25 mouse cellular contexts compared by ENCODE assay signal in genomic region chr11:6335321-6335720, GRCm38 (mm10). TPM values are rescaled to one million over a fixed set of nuclear protein-coding genes. Genes with fewer than 3 reads are reported as not detected.
A peak's percentile ranks its signal among the peaks of the same experiment; 100 is the strongest.
DNase-seq lines count a peak whose midpoint lies in the region; ATAC-seq and TF ChIP-seq lines count a peak whose summit lies in the region.
"Had no signal": no experiment of that assay in that cellular context is flagged by ENCODE, and none has a peak within 500 bp of the region (broad histone marks: within the 10 kb centered on the region; RNA-seq: fewer than 3 reads in every experiment).

No protein-coding gene starts in this region.

- no peak overlapping the region for H3K4me2 ChIP-seq in heart, embryonic 11.5 days
- no peak overlapping the region for H3K4me2 ChIP-seq in liver, embryonic 11.5 days
- H3K4me2 ChIP-seq: embryonic facial prominence, embryonic 13.5 days; forebrain, embryonic 12.5 days; forebrain, embryonic 15.5 days; heart, embryonic 13.5 days; hindbrain, embryonic 14.5 days had no signal

- no peak overlapping the region for H3K4me3 ChIP-seq in heart, embryonic 11.5 days (ENCODE audit: low read depth, low read length)
- no peak overlapping the region for H3K4me3 ChIP-seq in liver, adult 2 months (ENCODE audit: insufficient read depth, low read depth, low read length)
- H3K4me3 ChIP-seq in liver, embryonic 11.5 days (ENCODE audit: low read depth, low read length) = no peak overlapping the region
- H3K4me3 ChIP-seq: embryonic facial prominence, embryonic 10.5 days; embryonic facial prominence, embryonic 13.5 days; erythroblast, embryonic 14.5 days; forebrain, embryonic 12.5 days; forebrain, embryonic 15.5 days; heart, embryonic 13.5 days had no signal

- no peak for TF ChIP-seq POLR2A in liver, adult 2 months (IDR thresholded peaks at IDR 0.05; ENCODE audit: extremely low read depth, insufficient read depth, low read length)

- DNase-seq in heart, adult 11 months = peak; percentile 27
- DNase-seq in kidney, adult 9 months = peak; percentile 38
- DNase-seq in kidney, adult 18-20 months = no peak
- peak; percentile 54 for DNase-seq in liver, adult 2 months (ENCODE audit: extremely low read depth, low read depth, low spot score)
- DNase-seq in liver, embryonic 11.5 days (ENCODE audit: low spot score) = no peak
- DNase-seq: adrenal gland, adult 8-10 months; adrenal gland, postnatal 25 days; cerebellum, adult 11-12 months; cerebellum, adult 8-10 months; cerebellum, postnatal 10 days; cerebellum, postnatal 36 days; embryo, embryonic 11 days; gastrocnemius, postnatal 25 days; heart, postnatal 14 days; heart, postnatal 4 days had no signal

- 92% methylated on average over 7 of the region's 7 CpGs for WGBS in heart, embryonic 11.5 days (ENCODE audit: insufficient replicate concordance)
- 62% methylated on average over 7 of the region's 7 CpGs for WGBS in liver, adult 2 months
- 88% methylated on average over 7 of the region's 7 CpGs for WGBS in liver, embryonic 11.5 days

- H3K27ac ChIP-seq in heart, embryonic 11.5 days (ENCODE audit: low read depth, low read length) = no peak overlapping the region
- H3K27ac ChIP-seq in liver, adult 2 months (replicated peaks; ENCODE audit: insufficient read depth, low read depth, low read length) = no peak overlapping the region
- no peak overlapping the region for H3K27ac ChIP-seq in liver, embryonic 11.5 days (ENCODE audit: low read depth, low read length)
- H3K27ac ChIP-seq: embryonic facial prominence, embryonic 10.5 days; embryonic facial prominence, embryonic 13.5 days; forebrain, embryonic 12.5 days; forebrain, embryonic 15.5 days; heart, embryonic 13.5 days; hindbrain, embryonic 14.5 days; hindbrain, postnatal 0 days had no signal

- TF ChIP-seq CTCF in liver, adult 2 months (IDR thresholded peaks at IDR 0.05; ENCODE audit: low read depth, low read length) = no peak

- ATAC-seq in heart, embryonic 11.5 days (replicated peaks; ENCODE audit: insufficient number of reproducible peaks, low FRiP score, low TSS enrichment) = no peak
- ATAC-seq in liver, embryonic 11.5 days (replicated peaks; ENCODE audit: low FRiP score) = no peak
- ATAC-seq: activated CD4-positive, CD25-positive, alpha-beta regulatory T cell, adult 4 months; forebrain, embryonic 15.5 days; hindbrain, postnatal 0 days had no signal

- H3K9me3 ChIP-seq in heart, embryonic 11.5 days (replicated peaks; ENCODE audit: control insufficient read depth, low read length) = no peaks in the 10 kb centered on the region
- no peaks in the 10 kb centered on the region for H3K9me3 ChIP-seq in liver, embryonic 11.5 days (ENCODE audit: control insufficient read depth, low read length)
- H3K9me3 ChIP-seq: embryonic facial prominence, embryonic 10.5 days; embryonic facial prominence, embryonic 13.5 days; forebrain, embryonic 12.5 days; forebrain, embryonic 15.5 days; heart, embryonic 13.5 days had no signal

- H3K36me3 ChIP-seq in heart, embryonic 11.5 days (ENCODE audit: control insufficient read depth, insufficient read depth, low read length) = peaks cover 25% of the 10 kb centered on the region
- H3K36me3 ChIP-seq in liver, adult 2 months (ENCODE audit: control insufficient read depth, insufficient read depth, low read length) = peaks cover 46% of the 10 kb centered on the region
- H3K36me3 ChIP-seq in liver, embryonic 11.5 days (ENCODE audit: control insufficient read depth, insufficient read depth, low read length) = peaks cover 22% of the 10 kb centered on the region

- H3K4me1 ChIP-seq in heart, embryonic 11.5 days (ENCODE audit: control insufficient read depth, insufficient read depth, low read length) = no peaks in the 10 kb centered on the region
- H3K4me1 ChIP-seq in liver, adult 2 months (ENCODE audit: control insufficient read depth, insufficient read depth, low read length) = peaks cover 17% of the 10 kb centered on the region; the same call in 1 of the 2 replicates
- H3K4me1 ChIP-seq in liver, embryonic 11.5 days (replicated peaks; ENCODE audit: control insufficient read depth, insufficient read depth, low read length) = no peaks in the 10 kb centered on the region
- H3K4me1 ChIP-seq: embryonic facial prominence, embryonic 10.5 days; embryonic facial prominence, embryonic 13.5 days; forebrain, embryonic 12.5 days; forebrain, embryonic 15.5 days; heart, embryonic 13.5 days had no signal

- no peaks in the 10 kb centered on the region for H3K27me3 ChIP-seq in heart, embryonic 11.5 days (ENCODE audit: control insufficient read depth, insufficient read depth, low read length)
- no peaks in the 10 kb centered on the region for H3K27me3 ChIP-seq in liver, adult 2 months (ENCODE audit: control insufficient read depth, insufficient read depth, low read length)
- H3K27me3 ChIP-seq in liver, embryonic 11.5 days (replicated peaks; ENCODE audit: control insufficient read depth, insufficient read depth, low read length) = no peaks in the 10 kb centered on the region
- H3K27me3 ChIP-seq: embryonic facial prominence, embryonic 13.5 days; forebrain, embryonic 12.5 days; forebrain, embryonic 15.5 days; heart, embryonic 13.5 days had no signal

- H3K9ac ChIP-seq in heart, embryonic 11.5 days (ENCODE audit: low read depth, low read length) = no peak overlapping the region
- H3K9ac ChIP-seq in liver, adult 2 months (ENCODE audit: low read depth, low read length) = no peak overlapping the region
- H3K9ac ChIP-seq in liver, embryonic 11.5 days (ENCODE audit: low read depth, low read length) = no peak overlapping the region
- H3K9ac ChIP-seq: embryonic facial prominence, embryonic 13.5 days; forebrain, embryonic 12.5 days; forebrain, embryonic 15.5 days; heart, embryonic 13.5 days; hindbrain, embryonic 14.5 days had no signal

- H3K79me2 ChIP-seq in liver, adult 2 months (ENCODE audit: control insufficient read depth, insufficient read depth, low read length) = 0 out of 2 replicates have a peak, but pooled peaks cover 2% of the 10 kb centered on the region

RNA-seq across cellular contexts. Expression of gene Ogdh, which starts 43.9 kb away (rescaled TPM):
- 201 and 244 TPM in 2 replicates for polyA plus RNA-seq in heart, embryonic 11.5 days (2014; fragmentation: Nextera tagmentation; extraction: Ambion mirVana)
- 69.9 and 106 TPM in 2 replicates for total RNA-seq in liver, adult 2 months (2014; rRNA removed)
- 71.1 and 85.2 TPM in 2 replicates for polyA plus RNA-seq in liver, adult 2 months (2012; rRNA removed)
- polyA plus RNA-seq in liver, embryonic 11.5 days (2014; fragmentation: Nextera tagmentation; extraction: Ambion mirVana) = 124 and 131 TPM in 2 replicates

RNA-seq across cellular contexts. Expression of gene Zmiz2, which starts 53.6 kb away (rescaled TPM):
- polyA plus RNA-seq in heart, embryonic 11.5 days (2014; fragmentation: Nextera tagmentation; extraction: Ambion mirVana) = 6.8 and 7.9 TPM in 2 replicates
- 3.0 and 4.4 TPM in 2 replicates for total RNA-seq in liver, adult 2 months (2014; rRNA removed)
- 14.7 and 15.2 TPM in 2 replicates for polyA plus RNA-seq in liver, adult 2 months (2012; rRNA removed)
- 11.5 and 12.7 TPM in 2 replicates for polyA plus RNA-seq in liver, embryonic 11.5 days (2014; fragmentation: Nextera tagmentation; extraction: Ambion mirVana)

Comparison
In these comparisons a context has a peak if more than half of its experiments do, and no peak if none do; other contexts are left out.
1. DNase-seq: peak in heart, adult 11 months (single experiment), kidney, adult 9 months (single experiment) and liver, adult 2 months (single experiment); none in kidney, adult 18-20 months (single experiment) and liver, embryonic 11.5 days (single experiment).